Mouse (Mus musculus) c-Kit-positive CD71-positive TER-119-positive erythroid progenitor cells, embryonic 14.5 days (primary cell): ENCODE results near the gene Zmiz1.

Source experiments
- DNase-seq: peaks from one replicate; pipeline ENCODE4 v3.0.0-alpha.2; 2013; ENCODE audit warnings: low spot score

Zmiz1 gene

DNA sequence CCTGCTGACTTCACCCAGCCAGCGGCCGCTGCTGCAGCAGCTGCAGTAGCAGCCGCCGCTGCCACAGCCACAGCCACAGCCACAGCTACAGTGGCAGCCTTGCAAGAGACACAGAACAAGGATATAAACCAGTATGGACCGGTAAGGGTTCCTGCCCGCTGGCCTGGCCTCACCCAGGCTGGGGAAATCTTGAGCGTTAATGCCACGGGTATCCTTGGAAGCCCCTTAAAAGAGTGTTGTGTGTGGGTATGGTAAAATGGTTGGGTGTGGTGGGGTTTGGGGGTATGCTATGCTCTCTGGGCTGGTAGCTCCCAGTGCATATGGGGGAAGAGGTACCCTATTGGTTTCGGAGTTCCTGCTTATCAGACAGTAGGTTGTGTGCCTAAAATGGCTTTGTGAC is 186.7 kb downstream of the Zmiz1 start:
- no peak for DNase-seq

DNA sequence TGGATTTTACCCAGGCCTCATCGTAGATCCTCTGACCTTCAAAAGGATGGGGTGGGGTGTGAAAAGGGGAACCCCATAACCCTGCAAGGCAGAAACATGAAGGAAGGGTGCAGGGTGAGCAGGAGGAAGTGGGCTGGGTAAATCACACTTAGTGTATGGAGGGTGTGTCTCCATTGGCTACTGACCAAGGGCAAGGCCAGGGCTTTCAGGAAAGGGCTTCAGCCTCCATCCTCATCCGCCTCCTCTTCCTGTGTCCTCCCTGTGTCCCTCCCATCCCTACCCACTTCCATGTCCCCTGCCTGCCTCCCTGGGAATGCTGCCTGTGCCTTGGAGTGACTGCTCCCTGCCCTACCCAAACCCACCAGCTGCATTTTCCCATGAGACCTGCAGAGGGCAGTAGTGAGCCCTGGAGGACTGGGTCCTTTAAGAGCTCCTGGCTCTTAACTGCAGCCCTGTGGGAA is 187.2 kb downstream of the Zmiz1 start:
- peak; percentile 60 for DNase-seq

DNA sequence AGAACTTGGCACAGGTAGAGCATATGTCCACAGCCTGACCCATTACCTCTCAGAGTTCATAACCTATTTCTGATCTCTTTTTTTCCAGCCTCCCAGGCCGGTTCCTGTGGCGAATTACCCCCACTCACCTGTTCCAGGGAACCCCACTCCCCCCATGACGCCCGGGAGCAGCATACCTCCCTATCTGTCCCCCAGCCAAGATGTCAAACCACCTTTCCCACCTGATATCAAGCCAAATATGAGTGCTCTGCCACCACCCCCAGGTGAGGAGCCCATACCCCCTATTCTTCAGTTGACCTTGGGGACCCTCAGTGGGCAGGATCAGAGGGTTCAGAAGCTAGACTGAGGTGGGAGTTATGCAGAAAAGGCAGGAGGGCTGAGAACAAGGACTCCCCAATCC is 192.1 kb downstream of the Zmiz1 start:
- no peak for DNase-seq

DNA sequence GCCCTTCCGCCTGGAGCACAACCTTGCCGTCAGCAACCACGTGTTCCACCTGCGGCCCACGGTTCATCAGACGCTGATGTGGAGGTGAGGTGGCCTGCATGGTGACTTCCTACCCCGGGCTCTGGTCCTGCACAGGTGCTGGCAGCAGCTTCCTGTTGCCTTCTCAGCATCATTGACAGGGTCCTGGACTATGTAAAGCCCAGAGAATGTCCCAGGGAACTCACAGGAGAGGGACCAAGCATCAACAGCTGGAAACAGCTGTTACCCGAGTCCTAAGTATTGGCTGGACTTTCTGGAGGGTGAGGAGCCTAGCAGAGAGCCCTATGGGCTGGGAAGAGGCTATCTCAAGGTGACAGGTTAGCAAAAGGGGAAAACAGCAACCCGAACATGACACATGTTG is 192.9 kb downstream of the Zmiz1 start:
- DNase-seq = no peak

DNA sequence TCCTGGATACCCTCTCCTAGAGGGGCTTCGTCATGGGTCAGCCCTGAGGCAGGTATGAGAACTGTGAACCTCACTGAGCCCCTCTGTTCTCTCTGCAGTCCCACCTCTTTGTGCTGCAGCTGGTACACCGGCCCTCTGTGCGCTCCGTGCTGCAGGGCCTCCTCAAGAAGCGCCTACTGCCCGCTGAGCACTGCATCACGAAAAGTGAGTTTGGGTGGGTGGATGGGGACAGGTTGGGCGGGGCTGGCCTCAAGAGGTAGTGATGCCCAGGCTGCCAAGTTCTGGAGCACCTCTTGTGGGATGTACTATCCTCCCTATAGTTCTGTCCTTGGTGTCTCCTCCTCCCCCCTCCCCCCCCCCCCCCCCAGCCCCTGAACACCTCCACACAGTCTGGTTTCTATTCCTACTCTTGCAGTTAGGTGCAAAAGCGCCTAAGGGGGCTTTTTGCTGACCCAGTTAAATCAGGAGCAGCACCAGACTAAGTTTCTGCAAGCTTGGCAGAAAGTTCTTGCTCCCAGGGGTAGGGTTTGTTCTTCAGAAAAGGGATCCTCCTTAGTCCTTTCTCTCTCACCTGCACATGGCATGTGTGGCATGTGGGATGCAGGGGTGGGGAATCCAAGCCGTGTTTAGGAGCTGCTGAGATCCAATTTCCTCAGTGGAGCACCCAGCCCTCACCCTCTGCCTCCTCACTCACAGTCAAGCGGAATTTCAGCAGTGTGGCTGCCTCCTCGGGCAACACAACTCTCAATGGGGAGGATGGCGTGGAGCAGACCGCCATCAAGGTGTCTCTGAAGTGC is 195.6 kb downstream of the Zmiz1 start:
- DNase-seq = no peak

DNA sequence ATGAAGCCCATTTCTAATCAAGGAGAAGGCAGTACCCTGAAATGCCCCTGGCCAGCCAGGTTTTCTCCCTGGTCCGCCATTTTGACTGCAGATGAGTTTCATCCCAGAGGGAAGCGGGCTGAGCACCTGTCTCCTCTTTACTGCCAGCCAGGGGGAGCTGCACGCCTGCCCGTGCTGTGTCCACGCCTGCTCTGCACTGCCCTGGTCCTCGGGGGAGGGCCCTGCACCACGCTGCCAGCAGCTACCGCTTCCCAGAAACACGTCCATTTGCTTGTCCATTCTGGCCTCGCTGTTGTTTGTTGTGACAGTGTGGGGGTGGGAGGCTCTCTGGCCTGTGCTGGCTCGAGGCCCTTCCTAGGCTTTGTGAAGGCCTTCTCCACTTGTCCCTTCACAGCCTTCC is 201.7 kb downstream of the Zmiz1 start:
- DNase-seq = no peak

DNA sequence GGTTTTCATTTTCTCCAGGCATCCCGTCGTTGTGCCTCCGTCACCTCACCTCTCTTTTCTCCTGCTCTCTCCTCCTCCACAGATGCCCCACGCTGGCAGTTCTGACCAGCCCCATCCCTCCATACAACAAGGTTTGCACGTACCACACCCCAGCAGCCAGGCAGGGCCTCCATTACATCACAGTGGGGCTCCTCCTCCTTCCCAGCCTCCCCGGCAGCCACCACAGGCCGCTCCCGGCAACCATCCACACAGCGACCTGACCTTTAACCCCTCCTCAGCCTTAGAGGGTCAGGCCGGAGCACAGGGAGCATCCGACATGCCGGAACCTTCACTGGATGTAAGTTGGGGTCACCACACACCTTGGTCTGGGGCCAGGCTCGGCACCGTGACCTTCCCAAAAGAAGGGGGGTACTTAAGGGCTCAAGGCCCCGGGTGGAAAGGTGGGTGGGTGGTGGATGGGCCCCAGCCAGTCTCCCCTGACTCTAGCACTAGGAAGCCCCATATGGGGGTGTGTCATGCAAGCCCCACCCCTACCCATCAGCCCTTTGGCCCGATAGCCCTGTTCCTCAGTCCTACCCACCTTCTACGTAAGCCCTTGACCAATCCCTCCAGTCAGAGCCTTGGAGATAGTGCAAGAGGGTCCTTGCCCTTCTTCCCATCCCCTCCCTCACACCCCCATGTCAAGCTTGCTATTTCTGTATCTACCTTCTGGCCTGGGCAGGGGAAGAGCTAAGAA is 202.4 kb downstream of the Zmiz1 start:
- DNase-seq = no peak

DNA sequence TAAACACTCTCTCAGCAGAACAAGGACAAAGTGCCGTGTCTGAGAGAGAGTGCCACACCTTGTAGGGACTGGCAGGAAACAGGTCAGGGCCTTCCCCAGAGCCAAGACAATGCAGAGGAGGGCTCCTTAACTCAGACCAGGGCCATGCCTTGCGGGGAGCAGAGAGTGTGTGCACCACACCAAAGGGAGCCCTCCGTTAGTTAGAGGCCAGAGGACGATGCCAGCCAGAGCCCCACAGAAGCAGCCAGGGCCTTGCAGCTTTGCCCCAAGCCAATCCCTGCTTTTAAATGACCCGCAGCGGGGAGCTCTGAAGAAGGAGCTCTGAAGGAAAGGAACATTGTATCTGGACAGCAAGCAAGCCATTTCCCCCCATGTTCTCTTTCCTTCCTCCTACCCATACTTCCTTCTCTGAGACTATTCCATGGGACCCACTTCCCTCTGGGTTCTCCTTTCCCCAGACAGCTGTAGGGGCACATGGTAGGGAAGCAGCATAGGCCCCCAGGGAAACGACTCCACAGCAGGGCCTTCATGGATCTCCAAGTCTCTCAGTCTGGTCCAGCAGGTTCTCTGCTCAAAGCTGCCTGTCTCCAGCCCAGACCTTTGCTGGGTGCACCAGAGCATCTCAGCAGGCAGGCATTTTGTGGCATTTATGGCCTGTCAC is 204.8 kb downstream of the Zmiz1 start:
- DNase-seq = no peak

DNA sequence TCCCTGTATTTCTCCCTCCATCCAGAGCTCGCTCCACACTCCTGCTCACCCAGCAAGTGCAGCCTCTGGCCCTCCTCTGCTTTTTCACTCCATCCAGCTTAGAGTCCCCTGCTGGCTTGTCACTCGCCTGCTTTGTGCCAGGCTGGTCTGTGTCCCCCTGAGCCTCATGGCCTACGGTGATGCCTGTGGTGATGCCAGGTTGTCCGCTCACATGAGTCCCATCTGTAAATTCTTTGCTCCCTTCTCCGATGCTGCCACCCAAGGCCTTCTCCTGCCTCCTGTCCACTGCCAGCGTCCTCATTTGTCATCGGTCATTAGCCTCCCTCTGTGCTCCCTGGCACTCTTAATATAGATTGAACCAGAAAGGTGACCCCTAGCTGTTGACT is 205.3 kb downstream of the Zmiz1 start:
- DNase-seq = no peak

DNA sequence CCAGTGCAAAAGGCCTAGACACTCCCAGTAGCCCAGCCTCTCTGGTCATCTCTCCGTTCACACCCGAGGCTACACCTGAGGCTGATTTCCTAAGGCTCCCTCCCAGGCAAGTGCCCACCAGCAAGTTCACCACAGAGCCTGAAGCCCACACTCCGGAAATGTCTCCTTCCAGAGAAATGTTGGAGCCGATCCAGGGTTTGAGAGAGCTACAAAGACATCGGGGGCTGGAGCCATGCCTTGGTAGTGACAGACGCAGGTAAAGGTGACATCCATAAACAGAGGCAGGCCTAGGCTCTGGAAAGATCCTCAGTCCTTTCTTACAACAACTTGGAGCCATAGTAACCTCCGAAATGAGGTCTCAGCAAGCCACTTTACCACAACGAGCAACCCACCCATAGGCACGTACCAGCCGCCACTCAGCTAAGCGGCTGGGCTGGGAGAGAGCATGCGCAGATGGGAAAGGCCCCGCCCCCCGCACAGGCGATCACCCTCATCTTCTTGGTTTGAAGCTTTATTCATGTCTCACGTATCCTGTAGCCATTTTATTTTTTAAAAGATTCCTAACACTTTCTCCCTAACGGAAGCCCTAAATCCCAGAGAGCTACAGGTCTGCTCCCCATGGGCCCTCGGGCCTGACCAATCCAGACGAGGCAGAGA is 206.5 kb downstream of the Zmiz1 start:
- DNase-seq = no peak

DNA sequence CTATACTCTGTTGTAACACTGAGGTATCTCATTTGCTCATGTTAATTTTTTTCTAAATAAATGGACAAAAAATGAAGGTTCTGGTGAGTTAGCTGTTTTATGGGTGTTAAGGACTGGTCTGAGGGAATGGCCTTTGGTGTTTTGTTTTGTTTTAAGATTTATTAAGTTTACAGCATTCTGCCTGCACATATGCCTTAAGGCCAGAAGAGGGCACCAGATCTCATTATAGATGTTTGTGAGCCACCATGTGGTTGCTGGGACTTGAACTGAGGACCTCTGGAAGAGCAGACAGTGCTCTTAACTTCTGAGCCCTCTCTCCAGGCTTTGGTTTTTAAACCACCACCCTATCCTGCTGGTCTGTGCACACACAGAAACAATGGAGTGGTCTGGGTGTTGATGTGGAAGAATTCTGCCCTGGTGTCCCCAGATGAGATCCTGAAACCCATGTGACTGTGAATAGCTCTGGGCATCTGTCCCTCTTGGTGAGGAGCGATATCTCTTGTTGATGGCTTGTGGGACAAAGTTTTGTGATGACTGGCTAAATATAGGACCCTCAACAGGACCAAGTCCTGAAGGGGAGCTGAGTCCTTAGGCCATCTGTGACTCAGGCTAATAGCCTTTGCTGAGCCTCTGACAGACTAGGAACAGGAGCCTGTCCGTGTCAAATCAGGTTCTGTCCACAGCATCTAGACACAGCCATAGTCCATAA is 207.8 kb downstream of the Zmiz1 start:
- DNase-seq = no peak

DNA sequence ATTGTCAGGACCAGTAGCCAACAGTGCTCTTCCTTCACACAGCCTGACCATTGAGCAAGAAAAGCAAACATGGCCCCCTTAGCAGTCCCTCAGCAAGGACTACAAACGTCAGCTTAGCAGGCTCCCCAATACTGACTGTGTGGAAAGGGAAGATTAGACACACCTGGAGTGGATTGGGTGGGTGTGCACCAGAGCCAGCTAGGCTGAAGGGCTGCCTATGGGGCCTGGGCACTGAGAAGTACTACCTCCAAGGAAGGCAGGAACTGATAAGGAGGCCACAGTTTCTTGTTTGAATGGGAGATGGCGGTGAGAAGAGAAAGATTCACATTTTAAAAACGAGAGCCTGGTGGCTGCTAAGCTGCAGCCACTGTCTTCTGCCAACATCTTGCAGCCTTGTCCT is 208.6 kb downstream of the Zmiz1 start:
- peak; percentile 28 for DNase-seq

DNA sequence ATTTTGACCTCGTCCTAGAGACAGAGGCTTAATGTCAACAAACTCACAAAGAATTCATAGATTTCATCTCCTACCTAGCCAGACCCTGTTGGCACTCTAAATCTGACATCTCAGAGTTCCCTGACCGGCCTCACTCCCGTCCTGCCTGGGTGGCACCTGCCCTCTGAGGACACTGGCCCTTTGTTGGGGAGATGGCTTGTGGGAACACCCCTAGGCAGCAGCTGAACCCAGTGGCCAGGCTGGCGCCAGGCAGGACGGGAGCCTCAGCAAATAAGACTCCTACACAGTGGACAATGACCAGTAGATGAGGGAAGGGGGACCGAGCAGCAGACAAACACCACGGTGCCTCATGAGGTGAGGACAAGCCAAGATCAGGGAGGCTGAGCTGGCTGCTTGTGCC is 220.6 kb downstream of the Zmiz1 start:
- DNase-seq = no peak

DNA sequence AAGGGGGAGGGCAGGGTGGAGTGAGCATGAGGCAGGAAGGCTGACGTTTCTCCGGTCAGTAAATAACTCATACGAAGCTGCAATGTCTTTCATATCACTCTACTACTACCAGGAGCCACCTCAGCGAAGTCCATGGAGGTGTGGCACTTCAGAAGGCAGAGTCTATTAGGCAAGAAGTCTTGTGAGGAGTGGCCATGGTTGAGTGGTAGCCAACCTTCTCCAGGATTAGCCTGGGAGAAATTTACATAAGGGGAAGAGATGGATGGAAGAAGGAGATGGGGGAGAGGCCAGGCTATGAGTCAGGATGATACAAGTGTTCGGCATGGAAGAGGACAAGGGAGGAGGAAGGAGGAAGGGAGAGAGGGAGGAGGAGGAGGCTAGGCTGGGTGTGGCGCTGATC is 223.0 kb downstream of the Zmiz1 start:
- no peak for DNase-seq

DNA sequence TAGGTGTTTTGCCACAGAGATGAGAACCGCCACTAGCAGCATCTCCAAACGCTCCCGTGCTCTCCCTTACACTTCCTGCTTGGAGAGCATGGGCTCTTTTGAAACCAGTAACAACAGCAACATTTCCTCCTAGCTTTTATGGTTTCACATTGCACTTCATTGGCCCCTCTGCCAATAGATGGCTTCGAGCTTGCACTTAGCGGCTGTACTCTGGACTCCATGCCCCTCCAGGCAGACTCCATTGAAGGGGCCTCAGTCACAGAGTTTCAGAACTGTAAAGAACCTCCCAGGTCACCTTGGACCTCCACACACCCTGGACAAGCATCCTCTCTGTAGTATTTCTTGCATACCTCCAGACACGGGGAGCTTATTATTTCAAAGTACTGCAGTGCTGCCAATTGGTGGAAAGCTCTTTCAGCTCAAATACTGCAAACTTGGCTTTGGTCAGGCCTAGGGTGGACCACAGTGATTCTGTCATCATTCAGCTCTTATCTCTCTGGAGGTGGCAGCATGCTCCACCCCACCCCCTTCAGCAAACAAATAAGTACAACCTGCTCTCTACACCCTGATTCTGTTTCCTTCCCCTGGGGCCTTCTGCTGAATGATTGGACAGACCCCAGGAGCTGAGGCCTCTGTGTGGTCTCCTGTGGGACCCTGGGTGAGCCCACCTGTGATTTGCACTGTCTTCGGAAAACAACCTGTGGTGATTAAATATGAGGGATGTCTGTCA is 227.4 kb downstream of the Zmiz1 start:
- DNase-seq = no peak

DNA sequence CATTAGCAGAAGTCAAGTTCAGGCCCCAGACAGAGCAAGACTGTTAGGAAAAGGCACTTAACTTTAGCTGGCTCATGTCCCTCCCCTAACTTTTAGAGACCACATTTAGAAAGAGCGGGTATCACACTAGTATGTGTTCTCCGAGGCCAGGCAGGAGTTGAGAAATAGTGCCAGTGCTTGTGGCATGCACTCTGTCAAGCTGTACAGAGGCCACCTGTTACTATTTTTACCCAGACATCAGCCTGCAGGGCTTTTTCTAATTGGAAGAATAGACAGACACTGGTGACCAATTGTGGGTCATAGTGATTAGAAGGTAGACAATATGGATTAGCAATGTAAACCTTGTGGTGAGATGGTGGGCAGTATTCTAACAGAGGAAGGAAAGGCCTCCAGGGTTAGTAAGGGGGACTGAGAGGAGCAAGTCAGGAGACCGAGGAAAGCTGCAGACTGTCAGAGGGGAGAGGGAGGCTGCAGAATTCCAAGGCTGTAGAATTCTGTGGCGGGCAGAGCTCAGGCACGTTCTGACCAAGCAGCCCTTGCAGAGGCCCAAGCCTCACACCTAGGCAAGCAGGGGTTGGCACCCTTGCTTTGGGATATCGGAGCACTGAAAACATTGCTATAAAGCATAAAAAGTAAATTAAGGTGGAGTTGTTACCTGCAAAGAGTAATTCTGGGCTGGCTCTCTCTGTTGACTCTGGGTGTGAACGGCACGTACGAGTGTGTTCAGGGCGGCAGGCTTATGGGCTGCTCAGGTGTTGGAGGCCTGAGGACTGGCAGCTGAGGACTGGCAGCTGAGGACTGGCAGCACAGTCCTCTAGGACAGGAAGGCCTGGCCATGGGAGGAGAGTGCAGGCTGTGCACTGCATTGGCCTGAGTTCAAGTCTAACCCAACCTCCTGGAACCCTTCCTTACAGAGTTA is 228.3 kb downstream of the Zmiz1 start:
- DNase-seq = no peak

DNA sequence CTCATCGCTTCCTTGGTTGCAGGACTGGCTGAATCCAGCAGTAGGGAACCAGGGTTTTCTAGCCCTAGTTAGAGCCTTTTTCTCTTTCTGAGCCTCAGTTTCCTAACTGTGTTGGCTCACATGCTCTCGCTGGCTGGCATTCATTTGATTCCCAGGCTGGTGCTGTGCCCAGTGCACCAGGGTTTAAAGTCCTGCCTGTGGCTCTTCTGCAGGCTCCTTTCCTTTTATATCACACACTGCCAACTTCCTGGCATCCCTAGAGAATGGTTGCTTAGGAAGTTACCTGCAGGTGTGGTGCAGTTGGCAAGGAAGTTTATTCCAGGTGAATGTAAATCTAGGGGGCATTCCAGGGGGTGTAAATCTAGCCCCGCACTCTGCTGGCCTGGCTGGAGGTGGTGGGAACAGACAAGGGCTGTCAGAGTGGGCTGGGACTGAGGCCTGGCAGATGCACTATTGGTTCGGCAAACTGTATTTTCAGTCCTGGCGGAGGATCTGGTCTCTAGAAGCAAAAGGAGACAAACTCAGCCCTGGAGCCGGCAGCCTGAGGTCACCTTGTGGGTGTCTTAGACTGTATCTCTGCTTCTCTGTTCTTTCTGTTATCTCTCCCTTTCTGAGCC is 234.4 kb downstream of the Zmiz1 start:
- no peak for DNase-seq

DNA sequence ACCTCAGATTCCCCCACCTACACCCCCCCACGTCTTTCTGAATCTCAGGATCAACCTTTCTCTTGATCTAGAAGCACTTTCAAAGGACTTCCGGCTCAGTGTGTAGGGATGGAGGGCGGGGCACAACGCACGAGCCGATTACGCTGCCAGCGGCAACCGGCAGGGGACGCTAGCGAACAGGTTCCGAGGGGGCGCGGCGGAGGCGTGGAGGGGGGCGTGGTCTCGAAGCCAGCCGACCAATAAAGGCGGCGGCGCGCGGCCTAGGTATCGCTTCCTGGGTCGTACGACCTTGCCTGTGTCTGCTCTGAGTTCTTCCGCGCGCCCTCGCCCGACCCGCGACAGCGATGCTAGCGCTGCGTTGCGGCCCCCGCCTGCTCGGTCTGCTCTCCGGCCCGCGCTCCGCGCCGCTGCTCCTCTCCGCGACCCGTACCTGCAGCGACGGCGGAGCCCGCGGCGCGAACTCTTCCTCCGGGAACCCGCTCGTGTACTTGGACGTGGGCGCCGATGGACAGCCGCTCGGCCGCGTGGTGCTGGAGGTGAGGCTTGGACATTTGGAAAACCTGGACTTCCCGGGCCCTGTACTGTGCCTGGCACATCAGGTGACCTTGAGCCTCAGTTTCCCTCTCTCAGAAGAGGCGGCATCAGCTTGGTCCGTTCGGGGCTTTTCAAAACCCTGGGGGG is 235.0 kb downstream of the Zmiz1 start, which contains the start of gene Ppif:
TSS of gene Ppif (plus strand) at position 267 of the 681 bp plus-strand sequence.
- peak; percentile 92 for DNase-seq

DNA sequence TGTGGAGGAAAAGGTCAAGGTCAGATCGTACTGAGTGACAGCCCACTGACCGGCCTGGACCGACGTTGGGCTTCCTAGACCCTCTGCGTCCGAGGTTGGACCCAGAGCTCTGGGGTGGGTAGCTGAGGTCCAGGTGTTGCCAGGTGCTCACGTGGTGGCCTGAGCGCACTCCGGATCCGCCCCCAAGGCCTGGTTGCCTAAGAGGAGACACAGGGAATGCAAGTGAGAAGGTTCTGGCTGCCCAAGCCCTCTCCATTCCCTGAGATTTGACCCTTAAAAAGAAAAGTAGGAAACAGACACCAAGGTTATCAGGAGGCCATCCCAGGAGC is 235.5 kb downstream of the Zmiz1 start:
- peak; percentile 16 for DNase-seq
